Mouse (Mus musculus) megakaryocyte-erythroid progenitor cell, adult 5-6 weeks (primary cell): Measurements from ENCODE around the gene Pbld2. TPM values are rescaled to one million over a fixed set of nuclear protein-coding genes. Genes with fewer than 3 reads are reported as not detected.

Experiments
- ATAC-seq: replicated peaks from 2 replicates; pipeline ENCODE4 v1.8.0; 2016; ENCODE audit warnings: mild to moderate bottlenecking, inconsistent platforms; ENCODE audit not compliant: severe bottlenecking, poor library complexity, low FRiP score, low TSS enrichment
- total RNA-seq, 2 experiments: library from RNA; stranded (forward) in 1 of 2; stranded (reverse) in 1 of 2; fragments of 200-1000, 215-1000 nt in 1 of 2; fragments of >200 nt in 1 of 2; fragmentation: Nextera tagmentation in 1 of 2; gene quantifications; 2 replicates each; pipeline ENCODE4 v1.2.3; 2014 to 2017

Gene Pbld2
- total RNA-seq, 2 experiments from 2014 or later = 0.52 to 0.92 TPM

- ATAC-seq = no peak
These were observed 76.5 kb downstream of the Pbld2 start for GRCm38 (mm10) chr10:63100657-63101056.

Other genes starting within 250 kb of the Pbld2 start
- gene Ccar1, start 232.0 kb upstream of the Pbld2 start, total RNA-seq (2014; fragmentation: Nextera tagmentation) = 139 and 161 TPM in 2 replicates
- 144 and 200 TPM in 2 replicates for gene Ccar1, start 232.0 kb upstream of the Pbld2 start, total RNA-seq (2017)
- 15.2 and 15.8 TPM in 2 replicates for gene Tet1, start 115.3 kb upstream of the Pbld2 start, total RNA-seq (2014; fragmentation: Nextera tagmentation)
- 5.0 and 11.6 TPM in 2 replicates for gene Tet1, start 115.3 kb upstream of the Pbld2 start, total RNA-seq (2017)
- 15.4 and 20.4 TPM in 2 replicates for gene Slc25a16, start 103.7 kb upstream of the Pbld2 start, total RNA-seq (2014; fragmentation: Nextera tagmentation)
- gene Slc25a16, start 103.7 kb upstream of the Pbld2 start, total RNA-seq (2017) = 22.1 and 25.7 TPM in 2 replicates
- gene Dna2, start 77.3 kb upstream of the Pbld2 start, total RNA-seq (2014; fragmentation: Nextera tagmentation) = 61.7 and 63.1 TPM in 2 replicates
- gene Dna2, start 77.3 kb upstream of the Pbld2 start, total RNA-seq (2017) = 41.9 and 42.8 TPM in 2 replicates
- 4.3 and 15.9 TPM in 2 replicates for gene Rufy2, start 44.1 kb upstream of the Pbld2 start, total RNA-seq (2014; fragmentation: Nextera tagmentation)
- gene Rufy2, start 44.1 kb upstream of the Pbld2 start, total RNA-seq (2017) = 1.8 and 3.1 TPM in 2 replicates
- gene Hnrnph3, start 98 bp upstream of the Pbld2 start, total RNA-seq (2014; fragmentation: Nextera tagmentation) = 85.2 and 100 TPM in 2 replicates
- 49.2 and 56.4 TPM in 2 replicates for gene Hnrnph3, start 98 bp upstream of the Pbld2 start, total RNA-seq (2017)
- 0.28 TPM in 1 of 2 replicates, not detected in the other for gene Pbld1, start 35.8 kb downstream of the Pbld2 start, total RNA-seq (2014; fragmentation: Nextera tagmentation)
- 0.61 TPM in 1 of 2 replicates, not detected in the other for gene Pbld1, start 35.8 kb downstream of the Pbld2 start, total RNA-seq (2017)
- not detected in 2 replicates for gene Atoh7, start 75.3 kb downstream of the Pbld2 start, total RNA-seq (2014; fragmentation: Nextera tagmentation)
- gene Atoh7, start 75.3 kb downstream of the Pbld2 start, total RNA-seq (2017) = not detected in 2 replicates
- gene Mypn, start 179.6 kb downstream of the Pbld2 start, total RNA-seq (2014; fragmentation: Nextera tagmentation) = not detected in 2 replicates
- gene Mypn, start 179.6 kb downstream of the Pbld2 start, total RNA-seq (2017) = not detected in 2 replicates
- 78.6 and 81.4 TPM in 2 replicates for gene Herc4, start 219.5 kb downstream of the Pbld2 start, total RNA-seq (2014; fragmentation: Nextera tagmentation)
- gene Herc4, start 219.5 kb downstream of the Pbld2 start, total RNA-seq (2017) = 62.7 and 77.5 TPM in 2 replicates